Mouse (Mus musculus): ENCODE measurements around the gene Surf6. TPM values are rescaled to one million over a fixed set of nuclear protein-coding genes. Genes with fewer than 3 reads are reported as not detected.

Gene Surf6
- polyA plus RNA-seq, 1 experiment: 30.1 TPM

DNA sequence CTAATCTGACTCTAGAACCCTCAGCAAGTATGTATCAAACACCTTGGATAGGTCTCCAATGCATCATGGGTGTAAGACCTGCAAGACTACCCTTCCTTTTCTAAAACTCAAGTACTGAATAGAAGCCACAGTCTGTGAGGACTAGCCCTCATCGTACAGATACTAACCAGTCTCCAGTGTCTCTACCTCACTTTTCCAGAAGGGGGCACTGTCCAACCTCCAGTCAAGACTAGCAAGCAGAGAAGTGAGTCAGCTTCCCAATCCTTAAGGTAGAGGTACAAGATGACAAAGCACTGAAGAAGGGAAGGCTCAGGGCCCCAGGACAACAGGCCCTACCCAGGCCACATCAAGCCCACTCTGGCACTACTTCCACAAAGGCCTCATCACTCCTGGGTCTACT lies 27.7 kb upstream of the Surf6 start:
- DNase-seq (ENCODE audit: low read depth): peak; percentile 79
- TF ChIP-seq POLR2A (IDR thresholded peaks at IDR 0.05; ENCODE audit: borderline replicate concordance, extremely low read depth, insufficient read depth, insufficient read length, poor library complexity, severe bottlenecking) (no peak), CTCF (IDR thresholded peaks at IDR 0.05; ENCODE audit: borderline replicate concordance, extremely low read depth, insufficient read depth, insufficient read length) (peak; percentile 58; the same call in 1 of the 2 replicates)

DNA sequence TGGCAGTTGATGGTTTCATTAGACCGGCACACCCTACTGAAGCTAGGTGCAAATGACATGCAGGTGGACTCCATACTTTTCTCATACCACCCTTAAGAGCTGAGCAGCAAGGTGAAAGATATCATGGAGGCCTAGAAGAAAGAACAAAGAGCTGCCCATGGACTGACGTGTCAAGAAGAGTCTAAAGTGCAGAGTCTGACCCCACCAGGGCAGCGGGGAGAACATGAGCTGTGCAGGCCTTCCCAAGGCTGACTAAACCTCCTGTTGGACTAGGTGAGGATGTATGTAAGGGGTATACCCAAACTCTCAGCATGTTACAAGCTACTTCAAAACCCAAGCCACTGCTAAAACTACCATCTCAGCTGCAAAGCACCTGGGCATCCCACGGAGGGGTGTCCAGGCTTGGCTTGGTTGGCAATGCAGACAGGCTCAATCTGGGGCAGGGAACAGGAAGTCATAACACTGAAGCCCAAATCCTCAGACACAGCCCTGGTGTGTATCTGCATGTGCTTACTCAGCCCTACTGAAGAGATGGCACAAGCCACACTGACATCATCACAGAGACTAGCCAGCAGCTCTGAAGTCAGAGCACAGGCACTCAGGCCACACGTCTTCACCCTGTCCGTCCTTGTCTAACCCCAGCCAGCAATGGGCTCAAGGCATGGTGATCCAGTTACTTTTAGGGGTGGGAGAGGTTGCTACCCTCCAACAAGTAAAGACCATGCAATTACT lies 25.2 kb upstream of the Surf6 start:
- TF ChIP-seq CTCF (IDR thresholded peaks at IDR 0.05; ENCODE audit: borderline replicate concordance, extremely low read depth, insufficient read depth, insufficient read length): no peak
- no peak for TF ChIP-seq POLR2A (IDR thresholded peaks at IDR 0.05; ENCODE audit: borderline replicate concordance, extremely low read depth, insufficient read depth, insufficient read length, poor library complexity, severe bottlenecking)
- DNase-seq (ENCODE audit: low read depth): no peak

DNA sequence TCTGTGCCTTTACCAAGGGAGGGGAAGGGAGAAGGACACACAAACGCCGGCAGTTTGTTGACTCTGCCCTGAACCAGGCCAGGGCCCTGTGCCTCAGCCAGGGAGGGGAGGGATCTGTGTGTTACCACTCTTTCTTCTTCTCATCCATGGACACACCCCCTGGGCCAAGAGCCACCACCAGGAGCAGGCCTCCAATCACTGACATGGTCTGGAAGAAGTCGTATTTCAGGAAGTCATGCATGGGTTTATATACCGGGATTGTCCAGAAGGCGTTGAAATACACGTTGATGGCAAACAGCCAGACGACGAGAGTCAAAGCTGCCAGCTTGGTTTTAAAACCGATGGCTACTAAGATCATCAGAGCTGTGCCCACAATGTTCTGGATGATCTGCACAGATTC lies 19.1 kb upstream of the Surf6 start:
- no peak for DNase-seq (ENCODE audit: low read depth)
- TF ChIP-seq CTCF (IDR thresholded peaks at IDR 0.05; ENCODE audit: borderline replicate concordance, extremely low read depth, insufficient read depth, insufficient read length) (no peak), POLR2A (IDR thresholded peaks at IDR 0.05; ENCODE audit: borderline replicate concordance, extremely low read depth, insufficient read depth, insufficient read length, poor library complexity, severe bottlenecking) (no peak)

DNA sequence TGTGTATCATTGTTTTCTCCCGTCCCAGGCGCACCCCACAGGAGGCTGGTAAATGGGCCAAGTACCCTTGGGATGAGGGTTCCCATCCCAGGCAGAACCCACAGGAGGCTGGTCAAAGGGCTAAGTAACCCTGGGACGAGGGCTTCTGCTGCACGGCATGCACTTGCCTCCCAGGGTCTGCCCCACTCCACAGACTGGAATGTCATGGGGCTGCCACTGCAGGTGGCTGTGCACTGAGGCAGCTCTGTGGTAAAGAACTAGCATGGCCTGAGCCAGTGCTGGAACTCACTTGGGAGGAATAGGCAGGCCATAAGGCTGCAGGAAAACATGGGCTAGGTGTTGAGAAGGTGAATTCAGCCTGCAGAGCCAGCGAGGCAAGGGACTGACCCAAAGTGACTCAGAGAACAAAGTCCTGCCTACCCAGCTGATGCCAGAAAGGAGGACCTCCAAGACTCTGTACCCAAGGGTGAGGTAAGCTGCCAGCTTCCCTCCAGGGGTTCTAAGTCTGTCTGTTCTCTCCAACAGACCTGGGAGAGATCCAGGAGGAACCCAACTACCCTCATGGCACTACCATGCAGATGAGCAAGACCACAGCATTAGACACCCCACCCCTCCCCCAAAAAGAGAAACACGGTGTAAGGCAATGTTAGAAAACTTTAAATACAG lies 17.6 kb upstream of the Surf6 start:
- no peak for TF ChIP-seq CTCF (IDR thresholded peaks at IDR 0.05; ENCODE audit: borderline replicate concordance, extremely low read depth, insufficient read depth, insufficient read length)
- no peak for TF ChIP-seq POLR2A (IDR thresholded peaks at IDR 0.05; ENCODE audit: borderline replicate concordance, extremely low read depth, insufficient read depth, insufficient read length, poor library complexity, severe bottlenecking)
- DNase-seq (ENCODE audit: low read depth): no peak

DNA sequence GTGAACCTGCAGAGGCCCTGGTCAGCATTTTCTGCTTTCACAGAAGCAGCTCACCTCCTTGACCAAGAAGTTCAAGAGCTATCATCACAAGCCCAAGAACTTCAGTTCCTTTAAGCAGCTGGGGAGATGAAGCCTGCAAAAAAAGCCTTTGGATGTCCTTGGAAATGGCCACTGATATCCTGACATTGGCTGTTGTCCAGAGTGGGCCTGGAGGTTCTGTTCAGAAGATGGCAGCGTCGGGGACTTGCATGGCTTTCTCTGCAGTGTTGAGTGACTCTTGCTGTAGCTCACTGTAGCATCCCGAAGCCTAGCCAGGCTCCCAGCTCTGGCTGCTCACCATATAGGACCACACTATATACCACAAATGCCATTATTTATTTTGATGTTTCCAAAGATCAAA lies 17.0 kb upstream of the Surf6 start:
- DNase-seq (ENCODE audit: low read depth): no peak
- no peak for TF ChIP-seq CTCF (IDR thresholded peaks at IDR 0.05; ENCODE audit: borderline replicate concordance, extremely low read depth, insufficient read depth, insufficient read length)
- TF ChIP-seq POLR2A (IDR thresholded peaks at IDR 0.05; ENCODE audit: borderline replicate concordance, extremely low read depth, insufficient read depth, insufficient read length, poor library complexity, severe bottlenecking): no peak

DNA sequence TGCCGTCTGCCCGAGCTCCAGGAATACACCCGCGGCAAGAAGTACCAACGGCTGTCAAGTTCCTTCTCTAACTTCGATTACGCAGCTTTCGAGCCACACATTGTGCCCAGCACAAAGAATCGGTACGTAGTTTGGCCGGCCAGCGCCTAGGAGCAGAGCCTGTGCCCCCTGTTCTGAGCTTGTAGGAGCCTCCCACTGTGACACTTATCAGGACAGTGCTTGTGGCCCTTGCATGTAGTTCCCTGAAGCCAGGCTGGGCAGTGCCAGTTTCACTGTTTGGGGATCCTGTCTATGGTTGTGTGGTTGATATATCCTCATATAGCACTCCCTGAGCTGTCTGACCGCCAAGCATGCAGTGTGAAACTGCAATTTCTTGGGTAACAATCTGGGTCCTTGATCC lies 14.1 kb upstream of the Surf6 start:
- DNase-seq (ENCODE audit: low read depth): no peak
- TF ChIP-seq CTCF (IDR thresholded peaks at IDR 0.05; ENCODE audit: borderline replicate concordance, extremely low read depth, insufficient read depth, insufficient read length) (no peak), POLR2A (IDR thresholded peaks at IDR 0.05; ENCODE audit: borderline replicate concordance, extremely low read depth, insufficient read depth, insufficient read length, poor library complexity, severe bottlenecking) (no peak)

DNA sequence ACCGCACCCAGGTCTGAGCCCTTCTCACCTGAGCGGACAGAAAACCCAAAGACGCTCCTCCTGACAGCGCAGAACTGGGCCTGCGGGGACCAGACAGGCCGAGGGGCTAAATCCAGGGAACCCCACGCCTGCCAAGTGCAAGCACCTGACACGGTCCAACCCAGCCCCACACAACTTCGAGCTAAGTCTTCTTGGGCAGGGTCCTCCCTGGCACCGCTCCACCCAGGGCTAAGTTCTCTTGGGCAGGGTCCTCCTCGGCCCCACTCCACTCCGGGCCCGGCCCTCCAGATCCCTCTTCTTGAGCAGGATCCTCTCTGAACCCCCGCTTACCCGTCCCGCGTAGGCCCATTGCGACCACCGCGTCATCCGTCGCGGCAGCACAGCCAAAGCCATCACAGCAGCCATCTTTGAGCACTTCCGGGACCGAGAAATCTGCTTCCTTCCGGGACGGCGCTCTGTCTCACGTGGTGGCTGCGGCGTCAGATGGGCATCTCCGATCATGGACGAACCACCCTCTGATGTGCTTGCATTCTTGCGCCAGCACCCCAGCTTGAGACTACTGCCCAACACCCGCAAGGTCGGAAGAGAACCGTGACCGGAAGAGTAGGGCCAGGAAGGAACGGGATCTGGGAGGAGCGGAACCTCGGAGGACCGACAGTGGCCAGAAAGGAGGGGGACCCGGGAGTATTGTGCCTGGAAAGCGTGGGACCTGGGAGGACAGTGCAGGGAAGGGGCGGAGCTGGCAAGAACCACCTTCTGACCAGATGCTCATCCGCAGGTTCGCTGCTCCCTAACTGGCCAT lies 13.4 kb upstream of the Surf6 start, which contains the start of the genes Surf2 and Surf1:
Surf2 (plus strand) TSS at position 441 of the 802 bp plus-strand sequence.
Surf1 (minus strand) TSS at position 604 of the 802 bp plus-strand sequence.
- peak; percentile 94 for DNase-seq (ENCODE audit: low read depth)
- TF ChIP-seq POLR2A (IDR thresholded peaks at IDR 0.05; ENCODE audit: borderline replicate concordance, extremely low read depth, insufficient read depth, insufficient read length, poor library complexity, severe bottlenecking): peak; percentile 26; the same call in 1 of the 2 replicates
- TF ChIP-seq CTCF (IDR thresholded peaks at IDR 0.05; ENCODE audit: borderline replicate concordance, extremely low read depth, insufficient read depth, insufficient read length): no peak

DNA sequence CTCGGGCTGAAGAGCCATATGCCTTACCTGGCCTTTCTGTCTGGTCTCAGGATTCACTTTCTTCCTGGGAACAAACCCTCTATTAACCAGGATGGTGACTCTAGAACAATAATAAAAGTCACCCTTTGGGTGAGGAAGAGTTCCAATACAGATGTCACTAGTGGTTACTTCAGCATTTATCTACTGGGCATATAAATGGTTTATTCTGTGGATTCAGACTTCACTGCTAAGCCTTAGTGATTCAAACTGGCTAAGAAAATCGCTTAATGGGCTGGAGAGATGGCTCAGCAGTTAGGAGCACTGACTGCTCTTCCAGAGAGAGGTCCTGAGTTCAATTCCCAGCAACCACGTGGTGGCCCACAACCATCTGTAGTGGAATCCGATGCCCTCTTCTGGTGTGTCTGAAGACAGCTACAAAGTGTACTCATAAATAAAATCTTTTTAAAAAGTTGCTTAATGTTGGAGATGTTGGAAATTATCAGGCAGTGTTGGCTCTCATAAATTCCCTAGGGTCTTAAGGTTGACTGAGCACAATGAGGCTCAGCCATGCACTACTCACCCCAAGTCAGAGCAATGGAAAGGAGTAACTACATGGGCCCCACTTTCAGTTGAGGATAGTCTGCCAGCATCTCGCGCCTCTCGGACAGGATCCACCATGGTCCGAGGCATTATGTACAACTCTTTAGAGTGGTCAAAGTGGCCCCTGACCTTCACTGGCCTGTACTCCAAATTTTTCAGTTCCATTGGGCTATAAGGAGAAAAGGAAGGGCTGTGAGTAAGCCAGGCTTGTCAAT lies 11.7 kb upstream of the Surf6 start:
- TF ChIP-seq CTCF (IDR thresholded peaks at IDR 0.05; ENCODE audit: borderline replicate concordance, extremely low read depth, insufficient read depth, insufficient read length) (no peak), POLR2A (IDR thresholded peaks at IDR 0.05; ENCODE audit: borderline replicate concordance, extremely low read depth, insufficient read depth, insufficient read length, poor library complexity, severe bottlenecking) (no peak)
- DNase-seq (ENCODE audit: low read depth): no peak

DNA sequence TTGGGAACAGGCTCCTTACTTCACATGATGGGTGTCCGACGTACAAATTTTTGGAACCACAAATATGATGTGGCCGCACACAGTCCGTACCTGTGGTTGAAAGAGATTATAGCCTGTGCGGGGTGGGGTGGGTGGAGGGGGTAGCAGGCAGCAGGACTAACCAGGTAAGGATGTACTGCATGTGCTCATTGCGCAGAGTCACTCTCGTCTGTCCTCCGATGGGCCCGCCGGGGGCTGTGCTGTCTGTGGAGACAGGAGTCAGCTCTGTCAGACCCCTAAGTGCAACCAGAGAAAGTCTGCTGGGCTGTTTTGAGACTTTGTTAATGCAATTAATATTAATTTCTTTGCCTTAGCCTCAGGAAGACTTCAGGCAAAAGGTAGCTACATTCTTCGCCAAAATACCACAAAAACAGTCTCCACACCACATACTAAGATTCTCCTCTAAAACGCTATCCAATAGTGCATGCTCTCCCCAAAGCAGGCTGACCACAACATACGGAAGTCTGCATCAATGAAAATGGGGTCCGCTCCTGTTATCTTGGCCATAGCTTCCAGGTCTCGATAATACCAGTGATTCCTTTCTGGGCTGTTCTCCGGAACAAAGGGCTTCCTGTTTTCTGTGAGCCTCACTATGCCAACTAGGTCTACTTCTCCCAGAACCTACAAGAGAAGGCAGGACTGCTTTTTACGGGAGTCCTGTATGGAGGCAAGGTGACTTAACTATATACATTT lies 10.9 kb upstream of the Surf6 start:
- TF ChIP-seq CTCF (IDR thresholded peaks at IDR 0.05; ENCODE audit: borderline replicate concordance, extremely low read depth, insufficient read depth, insufficient read length): no peak
- no peak for TF ChIP-seq POLR2A (IDR thresholded peaks at IDR 0.05; ENCODE audit: borderline replicate concordance, extremely low read depth, insufficient read depth, insufficient read length, poor library complexity, severe bottlenecking)

DNA sequence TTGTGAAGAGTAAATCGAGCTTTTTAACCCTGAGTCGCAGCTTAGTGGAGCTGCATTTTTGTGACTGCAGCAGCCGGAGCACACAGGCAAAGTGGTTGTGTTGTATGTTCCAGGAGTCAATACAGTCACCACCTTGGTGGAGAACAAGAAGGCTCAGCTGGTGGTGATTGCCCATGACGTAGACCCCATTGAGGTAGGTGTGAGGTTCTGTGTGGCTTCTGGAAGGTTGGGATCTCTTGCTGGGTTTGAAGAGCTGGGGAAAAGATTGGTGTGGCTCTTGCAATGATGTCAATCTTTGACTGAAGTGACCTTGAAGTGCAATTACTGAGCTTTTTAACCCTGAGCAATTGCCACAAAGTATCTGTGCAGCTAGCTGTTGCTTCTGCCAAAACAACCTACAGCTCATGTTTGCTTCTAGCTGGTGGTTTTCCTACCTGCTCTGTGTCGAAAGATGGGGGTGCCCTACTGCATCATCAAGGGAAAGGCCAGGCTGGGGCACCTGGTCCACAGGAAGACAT lies 9.6 kb upstream of the Surf6 start:
- DNase-seq (ENCODE audit: low read depth): no peak
- TF ChIP-seq POLR2A (IDR thresholded peaks at IDR 0.05; ENCODE audit: borderline replicate concordance, extremely low read depth, insufficient read depth, insufficient read length, poor library complexity, severe bottlenecking) (no peak), CTCF (IDR thresholded peaks at IDR 0.05; ENCODE audit: borderline replicate concordance, extremely low read depth, insufficient read depth, insufficient read length) (no peak)

More for the DNA sequence above, 10.9 kb upstream of the Surf6 start:
- DNase-seq (ENCODE audit: low read depth): no peak
